Mouse (Mus musculus): Measurements from ENCODE around the gene Csk.

The Csk gene

GRCm38 (mm10) chr9:57606139-57606851, 47.1 kb downstream of the Csk start, which contains the start of gene Cplx3:
Gene Cplx3 (minus strand): TSS chr9:57606281.
- intact Hi-C loops (cut with DNase I) = no loop called here

GRCm38 (mm10) chr9:57605503-57605902, 47.9 kb downstream of the Csk start:
- intact Hi-C loops (cut with DNase I) = no loop called here

GRCm38 (mm10) chr9:57604875-57605274, 48.6 kb downstream of the Csk start:
- intact Hi-C loops (cut with DNase I) = no loop called here

GRCm38 (mm10) chr9:57602098-57602497, 51.3 kb downstream of the Csk start:
- intact Hi-C loops (cut with DNase I) = no loop called here

- intact Hi-C loops (cut with DNase I) = no loop called here
Measured at GRCm38 (mm10) chr9:57601353-57601706, 52.1 kb downstream of the Csk start.

- intact Hi-C loops (cut with DNase I) = no loop called here
Measured at GRCm38 (mm10) chr9:57600620-57601352, 52.6 kb downstream of the Csk start.

GRCm38 (mm10) chr9:57598851-57599563, 54.4 kb downstream of the Csk start:
- intact Hi-C loops (cut with DNase I) = no loop called here

- intact Hi-C loops (cut with DNase I) = no loop called here
Measured at GRCm38 (mm10) chr9:57597929-57598382, 55.5 kb downstream of the Csk start.

- intact Hi-C loops (cut with DNase I) = no loop called here
Measured at GRCm38 (mm10) chr9:57597265-57597664, 56.2 kb downstream of the Csk start.

- intact Hi-C loops (cut with DNase I) = loop anchor here (5.0 kb wide), 1 partner anchor 42 kb away; the partner anchor contains the start of gene Mpi
Measured at GRCm38 (mm10) chr9:57594174-57594509, 59.3 kb downstream of the Csk start.

GRCm38 (mm10) chr9:57593454-57594173, 59.8 kb downstream of the Csk start:
- intact Hi-C loops (cut with DNase I) = loop anchor here (5.0 kb wide), 1 partner anchor 41 kb away; the partner anchor contains the start of gene Mpi

GRCm38 (mm10) chr9:57590726-57591125, 62.7 kb downstream of the Csk start:
- intact Hi-C loops (cut with DNase I) = loop anchor here (5.0 kb wide), 1 partner anchor 38 kb away; the partner anchor contains the start of gene Mpi

GRCm38 (mm10) chr9:57589224-57590126, 64.0 kb downstream of the Csk start, which contains the start of gene Ulk3:
Gene Ulk3 (plus strand): TSS chr9:57589452.
- intact Hi-C loops (cut with DNase I) = loop anchor here (5.0 kb wide), 2 partner anchors 37 to 47 kb away; partner anchors contain the start of gene Mpi

- intact Hi-C loops (cut with DNase I) = loop anchor here (5.0 kb wide), 1 partner anchor 43 kb away; no protein-coding TSS in a partner anchor
Measured at GRCm38 (mm10) chr9:57584991-57585390, 68.4 kb downstream of the Csk start.

- intact Hi-C loops (cut with DNase I) = no loop called here
Measured at GRCm38 (mm10) chr9:57577144-57577849, 76.1 kb downstream of the Csk start.
